Mouse (Mus musculus): ENCODE measurements around the gene Catsper3. TPM values are rescaled to one million over a fixed set of nuclear protein-coding genes. Genes with fewer than 3 reads are reported as not detected.

The Catsper3 gene
- polyA plus RNA-seq, 2 experiments = 0.18 TPM; not detected in 1

DNA sequence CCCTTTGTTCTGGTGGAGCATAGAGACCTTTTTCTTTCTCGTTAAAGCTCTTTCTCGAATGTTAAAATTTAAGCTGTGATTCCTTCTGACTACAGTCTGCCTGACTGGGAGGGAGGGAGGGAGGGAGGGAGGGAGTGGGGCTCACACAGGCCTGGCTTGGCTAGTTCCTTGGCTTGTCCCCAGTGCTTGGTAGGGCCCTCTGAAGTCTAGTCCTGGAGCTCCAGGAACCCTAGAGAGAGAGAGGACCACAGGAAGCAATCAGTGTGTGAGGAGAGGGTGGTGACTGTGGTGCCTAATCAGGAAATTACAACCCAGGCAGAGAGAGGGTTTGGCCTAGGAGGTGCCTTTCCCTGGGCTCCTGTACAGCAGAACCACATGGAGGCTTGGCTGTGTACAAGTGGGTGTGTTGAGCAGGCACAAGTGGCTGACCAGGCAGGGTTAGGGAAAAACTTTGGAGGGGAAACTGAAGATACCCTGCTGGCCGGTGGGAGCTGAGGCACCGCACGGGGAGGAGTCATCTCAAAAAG lies 29.2 kb downstream of the Catsper3 start:
- Histone ChIP-seq H3K27ac (replicated peaks; ENCODE audit: low read depth, low read length) (0 out of 2 replicates have a peak overlapping the region, but pooled peaks have one; percentile 33), H3K4me1 (ENCODE audit: control insufficient read depth, insufficient read depth, low read length) (peaks cover 27% of the 10 kb centered on the region), H3K4me2 (replicated peaks; ENCODE audit: low read depth, low read length, severe bottlenecking) (no peak overlapping the region), H3K36me3 (ENCODE audit: control insufficient read depth, insufficient read depth, low read length) (no peaks in the 10 kb centered on the region), H3K4me3 (replicated peaks; ENCODE audit: low read length) (no peak overlapping the region), H3K9ac (ENCODE audit: low read depth, low read length, severe bottlenecking) (no peak overlapping the region), H3K27me3 (ENCODE audit: control insufficient read depth, insufficient read depth, low read length) (no peaks in the 10 kb centered on the region), H3K9me3 (ENCODE audit: control insufficient read depth, low read length) (no peaks in the 10 kb centered on the region)
- 47% methylated on average over 5 of the region's 5 CpGs for WGBS
- DNase-seq (ENCODE audit: low spot score) (no peak), ATAC-seq (ENCODE audit: low FRiP score, low read depth) (peak; percentile 45; the same call in 1 of the 2 replicates)
- TF ChIP-seq POLR2A (IDR thresholded peaks at IDR 0.05; ENCODE audit: borderline replicate concordance, extremely low read depth, insufficient read depth, insufficient read length) = no peak

DNA sequence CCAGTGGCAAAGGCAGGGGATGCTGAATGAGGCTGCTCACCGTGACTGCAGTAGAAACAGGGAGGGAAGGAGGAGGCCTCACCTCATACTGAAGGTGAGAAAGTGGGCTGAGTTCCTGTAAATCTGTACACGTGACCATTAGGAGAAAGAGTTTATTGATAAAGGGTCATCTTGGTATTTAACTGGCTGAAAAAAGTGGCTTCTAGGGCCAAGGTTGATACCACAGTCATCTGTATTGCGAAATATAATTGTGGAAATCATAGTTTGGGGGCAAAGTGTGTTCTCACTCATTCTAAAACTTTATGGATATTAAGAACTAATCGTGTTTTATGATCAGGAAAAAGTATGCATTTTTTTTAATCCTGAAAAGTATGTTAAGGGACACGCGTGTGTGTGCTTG lies 30.5 kb downstream of the Catsper3 start:
- H3K9me3 ChIP-seq (ENCODE audit: control insufficient read depth, low read length) = no peaks in the 10 kb centered on the region
- no peak overlapping the region for H3K4me3 ChIP-seq (replicated peaks; ENCODE audit: low read length)
- no peak overlapping the region for H3K9ac ChIP-seq (ENCODE audit: low read depth, low read length, severe bottlenecking)
- no peaks in the 10 kb centered on the region for H3K27me3 ChIP-seq (ENCODE audit: control insufficient read depth, insufficient read depth, low read length)
- no peak overlapping the region for H3K27ac ChIP-seq (replicated peaks; ENCODE audit: low read depth, low read length)
- DNase-seq (ENCODE audit: low spot score) (no peak), ATAC-seq (ENCODE audit: low FRiP score, low read depth) (no peak)
- 74% methylated on average over 6 of the region's 6 CpGs for WGBS
- H3K36me3 ChIP-seq (ENCODE audit: control insufficient read depth, insufficient read depth, low read length) = no peaks in the 10 kb centered on the region
- H3K4me1 ChIP-seq (ENCODE audit: control insufficient read depth, insufficient read depth, low read length) = peaks cover 29% of the 10 kb centered on the region
- no peak for TF ChIP-seq POLR2A (IDR thresholded peaks at IDR 0.05; ENCODE audit: borderline replicate concordance, extremely low read depth, insufficient read depth, insufficient read length)
- no peak overlapping the region for H3K4me2 ChIP-seq (replicated peaks; ENCODE audit: low read depth, low read length, severe bottlenecking)

GRCm38 (mm10) chr13:55822499-55822898 lies 38.1 kb downstream of the Catsper3 start:
- H3K4me1 ChIP-seq (ENCODE audit: control insufficient read depth, insufficient read depth, low read length) = peaks cover 27% of the 10 kb centered on the region
- no peak for TF ChIP-seq POLR2A (IDR thresholded peaks at IDR 0.05; ENCODE audit: borderline replicate concordance, extremely low read depth, insufficient read depth, insufficient read length)
- H3K27ac ChIP-seq (replicated peaks; ENCODE audit: low read depth, low read length) = no peak overlapping the region
- no peak overlapping the region for H3K9ac ChIP-seq (ENCODE audit: low read depth, low read length, severe bottlenecking)
- H3K9me3 ChIP-seq (ENCODE audit: control insufficient read depth, low read length) = no peaks in the 10 kb centered on the region
- H3K27me3 ChIP-seq (ENCODE audit: control insufficient read depth, insufficient read depth, low read length) = peaks cover 30% of the 10 kb centered on the region; the same call in 1 of the 2 replicates
- H3K4me2 ChIP-seq (replicated peaks; ENCODE audit: low read depth, low read length, severe bottlenecking) = no peak overlapping the region
- DNase-seq (ENCODE audit: low spot score) = no peak
- H3K4me3 ChIP-seq (replicated peaks; ENCODE audit: low read length) = no peak overlapping the region
- 53% methylated on average over 5 of the region's 5 CpGs for WGBS
- no peak for ATAC-seq (ENCODE audit: low FRiP score, low read depth)
- peaks cover 29% of the 10 kb centered on the region for H3K36me3 ChIP-seq (ENCODE audit: control insufficient read depth, insufficient read depth, low read length)

DNA sequence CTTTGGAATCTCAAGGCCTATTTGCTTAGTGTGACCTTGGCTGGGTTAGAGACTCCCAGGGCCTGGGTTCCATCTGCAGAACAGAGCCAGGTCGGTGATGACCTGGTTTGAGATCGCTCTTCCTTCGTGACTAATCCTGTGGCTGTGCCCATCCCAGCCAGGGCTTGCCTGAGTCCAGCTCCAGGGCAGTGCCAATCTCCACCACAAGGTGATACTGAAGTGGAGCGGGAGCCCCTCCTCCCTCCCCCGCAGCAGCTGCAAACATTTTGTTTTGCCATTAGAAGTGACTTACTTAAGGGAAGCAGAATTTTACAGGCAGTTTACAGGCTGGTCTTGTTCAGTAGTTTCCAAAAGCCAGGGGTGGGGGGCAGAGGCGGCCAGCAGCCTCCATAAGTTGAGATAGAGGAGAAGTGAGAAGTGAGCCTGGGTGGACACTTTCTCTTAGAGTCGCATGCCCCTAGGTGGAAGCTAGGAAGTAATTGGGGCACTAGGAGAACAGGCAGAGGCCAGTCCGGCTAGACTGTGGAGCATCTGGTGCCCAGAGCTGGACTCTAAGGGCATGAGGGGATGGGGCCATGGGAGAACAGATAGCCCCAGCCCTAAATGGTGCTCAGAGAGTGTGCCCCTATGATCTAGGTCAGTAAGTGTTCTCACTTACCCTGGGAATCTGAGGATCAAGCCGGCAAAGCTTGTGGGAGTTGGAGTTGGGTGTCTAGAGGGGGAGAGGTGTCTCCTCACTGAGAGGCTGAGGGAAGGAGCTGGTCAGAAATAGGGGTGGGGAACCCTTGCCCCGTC lies 40.0 kb downstream of the Catsper3 start:
- Histone ChIP-seq H3K9me3 (ENCODE audit: control insufficient read depth, low read length) (no peaks in the 10 kb centered on the region), H3K4me3 (replicated peaks; ENCODE audit: low read length) (peak overlapping the region; percentile 36; the same call in 1 of the 2 replicates), H3K4me2 (replicated peaks; ENCODE audit: low read depth, low read length, severe bottlenecking) (peak overlapping the region; percentile 66), H3K36me3 (ENCODE audit: control insufficient read depth, insufficient read depth, low read length) (peaks cover 45% of the 10 kb centered on the region), H3K27me3 (ENCODE audit: control insufficient read depth, insufficient read depth, low read length) (peaks cover 48% of the 10 kb centered on the region; the same call in 1 of the 2 replicates), H3K4me1 (ENCODE audit: control insufficient read depth, insufficient read depth, low read length) (peaks cover 31% of the 10 kb centered on the region), H3K9ac (ENCODE audit: low read depth, low read length, severe bottlenecking) (peak overlapping the region; percentile 77), H3K27ac (replicated peaks; ENCODE audit: low read depth, low read length) (0 out of 2 replicates have a peak overlapping the region, but pooled peaks have one; percentile 73)
- 15% methylated on average over 10 of the region's 10 CpGs for WGBS
- no peak; the same call in 1 of the 2 replicates for ATAC-seq (ENCODE audit: low FRiP score, low read depth)
- TF ChIP-seq POLR2A (IDR thresholded peaks at IDR 0.05; ENCODE audit: borderline replicate concordance, extremely low read depth, insufficient read depth, insufficient read length) = no peak
- DNase-seq (ENCODE audit: low spot score) = no peak

GRCm38 (mm10) chr13:55825245-55825681 lies 40.9 kb downstream of the Catsper3 start:
- Histone ChIP-seq H3K9me3 (ENCODE audit: control insufficient read depth, low read length) (no peaks in the 10 kb centered on the region), H3K4me2 (replicated peaks; ENCODE audit: low read depth, low read length, severe bottlenecking) (peak overlapping the region; percentile 66), H3K4me3 (replicated peaks; ENCODE audit: low read length) (peak overlapping the region; percentile 36), H3K27me3 (ENCODE audit: control insufficient read depth, insufficient read depth, low read length) (peaks cover 55% of the 10 kb centered on the region; the same call in 1 of the 2 replicates), H3K4me1 (ENCODE audit: control insufficient read depth, insufficient read depth, low read length) (peaks cover 31% of the 10 kb centered on the region), H3K27ac (replicated peaks; ENCODE audit: low read depth, low read length) (peak overlapping the region; percentile 73), H3K36me3 (ENCODE audit: control insufficient read depth, insufficient read depth, low read length) (peaks cover 45% of the 10 kb centered on the region), H3K9ac (ENCODE audit: low read depth, low read length, severe bottlenecking) (peak overlapping the region; percentile 77)
- 4% methylated on average over 31 of the region's 32 CpGs for WGBS
- TF ChIP-seq POLR2A (IDR thresholded peaks at IDR 0.05; ENCODE audit: borderline replicate concordance, extremely low read depth, insufficient read depth, insufficient read length) = no peak
- ATAC-seq (ENCODE audit: low FRiP score, low read depth) (0 out of 2 replicates have a peak, but pooled peaks have one; percentile 3), DNase-seq (ENCODE audit: low spot score) (no peak)

Measured in limb, embryonic 14.5 days (tissue).